Mouse (Mus musculus): ENCODE data around the gene Gm10563. TPM values are rescaled to one million over a fixed set of nuclear protein-coding genes. Genes with fewer than 3 reads are reported as not detected.

The Gm10563 gene
- polyA plus RNA-seq, 1 experiment from 2014 or later: not detected

DNA sequence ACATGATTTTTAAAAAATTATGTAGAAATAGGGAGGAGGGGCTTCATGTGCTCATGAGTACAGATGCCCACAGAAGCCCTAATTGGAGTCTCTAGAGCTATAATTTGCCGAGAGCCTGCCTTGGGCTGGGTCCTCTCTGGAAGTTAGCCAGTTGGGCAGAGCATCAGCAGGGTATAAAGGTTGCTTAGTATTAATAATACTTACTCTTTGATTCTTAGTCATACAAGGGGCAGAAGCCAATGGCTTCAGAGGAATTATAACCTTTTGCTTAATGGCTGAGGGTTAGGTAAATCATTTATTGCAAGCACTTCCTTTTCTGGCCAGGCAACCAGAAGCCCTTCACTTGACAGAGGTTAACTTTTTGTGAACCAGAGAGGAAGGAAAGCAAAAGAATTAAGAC lies 1.7 kb downstream of the Gm10563 start:
- Histone ChIP-seq H3K27ac (replicated peaks; ENCODE audit: low read depth, low read length) (no peak overlapping the region), H3K4me2 (ENCODE audit: low read length) (no peak overlapping the region), H3K36me3 (ENCODE audit: control insufficient read depth, insufficient read depth, low read length) (peaks cover 84% of the 10 kb centered on the region), H3K9me3 (ENCODE audit: control insufficient read depth, low read length) (no peaks in the 10 kb centered on the region), H3K4me1 (ENCODE audit: control insufficient read depth, insufficient read depth, low read length) (no peaks in the 10 kb centered on the region), H3K27me3 (ENCODE audit: control insufficient read depth, insufficient read depth, low read length) (no peaks in the 10 kb centered on the region), H3K4me3 (replicated peaks; ENCODE audit: low read depth, low read length) (no peak overlapping the region), H3K9ac (replicated peaks; ENCODE audit: low read length) (no peak overlapping the region)
- ATAC-seq (ENCODE audit: low FRiP score, low TSS enrichment) (no peak), DNase-seq (no peak)
- WGBS: 94% methylated on average over 1 of the region's 1 CpGs

DNA sequence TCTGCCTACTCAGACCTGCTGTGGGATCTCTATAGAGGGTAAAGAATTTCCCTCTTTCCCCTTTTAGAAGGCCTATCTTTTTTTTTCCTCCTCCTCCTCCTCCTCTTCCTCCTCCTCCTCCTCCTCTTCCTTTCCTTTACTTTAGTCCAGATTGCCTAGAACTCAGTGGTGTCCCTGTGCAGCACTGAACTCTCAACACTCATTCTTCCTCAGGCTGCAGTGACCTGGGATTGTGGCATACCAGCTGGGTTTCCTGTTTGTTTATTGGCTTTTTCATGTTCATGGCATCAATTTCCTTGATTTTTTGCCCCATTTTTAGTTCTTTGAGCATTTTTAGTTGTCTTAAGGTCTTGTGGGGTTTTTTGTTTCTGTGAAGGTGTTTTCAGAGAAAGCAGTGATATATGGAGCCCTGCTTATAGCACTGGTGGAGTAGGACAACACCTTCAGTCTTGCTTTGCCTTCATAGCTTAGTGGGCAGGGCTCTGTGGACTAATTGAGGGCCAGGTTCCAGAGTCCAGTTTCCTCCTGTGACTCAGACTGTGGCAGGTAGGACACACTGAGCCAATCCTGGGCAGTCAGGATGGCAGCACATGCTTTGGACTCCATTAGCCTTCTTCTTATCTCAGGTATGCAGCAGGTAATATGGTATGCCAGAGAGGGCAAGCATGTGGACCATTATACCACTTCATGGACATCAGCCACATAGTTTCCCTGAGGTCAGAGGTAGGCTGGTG lies 9.3 kb downstream of the Gm10563 start:
- no peak overlapping the region for H3K27ac ChIP-seq (replicated peaks; ENCODE audit: low read depth, low read length)
- no peaks in the 10 kb centered on the region for H3K27me3 ChIP-seq (ENCODE audit: control insufficient read depth, insufficient read depth, low read length)
- ATAC-seq (ENCODE audit: low FRiP score, low TSS enrichment) (no peak), DNase-seq (no peak)
- H3K4me2 ChIP-seq (ENCODE audit: low read length): no peak overlapping the region
- peaks cover 89% of the 10 kb centered on the region for H3K36me3 ChIP-seq (ENCODE audit: control insufficient read depth, insufficient read depth, low read length)
- H3K4me3 ChIP-seq (replicated peaks; ENCODE audit: low read depth, low read length): no peak overlapping the region
- H3K4me1 ChIP-seq (ENCODE audit: control insufficient read depth, insufficient read depth, low read length): no peaks in the 10 kb centered on the region
- no peak overlapping the region for H3K9ac ChIP-seq (replicated peaks; ENCODE audit: low read length)
- no peaks in the 10 kb centered on the region for H3K9me3 ChIP-seq (ENCODE audit: control insufficient read depth, low read length)

DNA sequence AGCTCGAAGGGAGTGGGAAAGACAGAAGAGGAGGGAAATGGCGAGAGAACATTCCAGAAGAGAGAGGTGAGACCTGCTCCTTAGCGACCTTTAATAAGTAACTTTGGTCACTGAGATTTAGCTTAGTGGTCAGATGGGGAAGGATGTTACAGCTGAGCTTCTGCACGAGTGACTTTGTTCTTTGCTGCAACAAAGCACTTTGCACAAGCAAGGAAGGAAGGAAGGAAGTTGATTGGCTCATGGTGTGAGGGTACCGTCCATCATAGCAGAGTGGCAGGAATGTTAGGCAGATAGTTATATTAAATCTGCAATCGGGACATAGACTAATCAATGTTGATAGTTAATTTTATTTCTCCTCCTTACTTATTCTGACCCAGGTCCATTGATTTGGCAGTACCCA lies 14.9 kb downstream of the Gm10563 start:
- 96% methylated on average over 6 of the region's 6 CpGs for WGBS
- peaks cover 75% of the 10 kb centered on the region for H3K36me3 ChIP-seq (ENCODE audit: control insufficient read depth, insufficient read depth, low read length)

DNA sequence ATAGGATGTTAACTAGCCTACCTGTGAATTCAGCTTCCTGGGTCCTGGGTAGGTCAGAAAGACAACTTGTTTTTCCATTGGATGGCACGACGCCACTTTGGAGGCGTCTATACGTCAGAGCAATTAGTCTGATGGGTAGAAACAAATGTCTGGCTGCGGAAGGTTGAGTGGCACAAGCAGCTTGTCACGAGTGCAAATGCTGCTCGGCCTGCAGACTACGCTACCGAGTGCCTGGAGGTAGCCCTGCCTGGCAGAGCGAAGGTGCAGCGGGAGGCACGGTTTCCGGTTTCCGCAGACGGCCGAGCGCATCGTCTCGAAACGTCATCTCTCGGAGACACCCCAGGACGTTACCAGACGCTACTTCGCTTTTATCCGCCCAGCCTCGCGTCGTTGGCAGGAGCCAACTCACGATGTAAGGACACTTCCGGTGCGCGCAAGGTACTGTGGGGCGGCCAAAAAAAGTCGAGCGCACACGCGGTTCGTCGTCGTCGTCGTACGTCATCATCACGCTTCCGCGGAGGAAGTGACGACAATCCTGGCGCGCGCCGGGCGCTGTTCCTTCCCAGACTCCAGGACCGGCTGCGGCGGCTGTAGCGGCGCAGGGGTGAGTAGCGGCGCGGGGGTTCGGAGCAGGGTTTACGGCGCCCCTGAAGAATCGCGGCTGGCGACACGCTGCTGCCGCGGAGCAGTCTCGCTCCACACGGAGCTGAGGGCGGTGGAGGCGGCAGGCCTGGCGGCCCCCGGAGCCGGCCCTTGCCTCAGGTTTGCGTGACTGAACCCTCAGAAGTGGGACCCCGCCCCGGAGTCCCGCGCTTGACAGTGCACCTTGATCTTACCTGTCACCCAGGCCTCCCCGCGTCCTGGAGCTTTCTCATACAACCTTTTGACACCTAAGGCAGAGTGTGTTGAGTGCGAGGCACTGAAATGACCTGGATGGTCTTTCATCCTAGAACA lies 20.6 kb downstream of the Gm10563 start, which contains the start of gene Cdk11b:
Cdk11b (plus strand) TSS at position 517 of the 954 bp plus-strand sequence.
- peak; percentile 100 for ATAC-seq (ENCODE audit: low FRiP score, low TSS enrichment)
- peaks cover 53% of the 10 kb centered on the region for H3K36me3 ChIP-seq (ENCODE audit: control insufficient read depth, insufficient read depth, low read length)
- H3K27me3 ChIP-seq (ENCODE audit: control insufficient read depth, insufficient read depth, low read length): no peaks in the 10 kb centered on the region

More for the DNA sequence above, 14.9 kb downstream of the Gm10563 start:
- no peak overlapping the region for H3K4me2 ChIP-seq (ENCODE audit: low read length)
- no peak overlapping the region for H3K27ac ChIP-seq (replicated peaks; ENCODE audit: low read depth, low read length)
- H3K9ac ChIP-seq (replicated peaks; ENCODE audit: low read length): no peak overlapping the region
- no peaks in the 10 kb centered on the region for H3K27me3 ChIP-seq (ENCODE audit: control insufficient read depth, insufficient read depth, low read length)
- ATAC-seq (ENCODE audit: low FRiP score, low TSS enrichment): no peak
- H3K9me3 ChIP-seq (ENCODE audit: control insufficient read depth, low read length): no peaks in the 10 kb centered on the region
- H3K4me3 ChIP-seq (replicated peaks; ENCODE audit: low read depth, low read length): no peak overlapping the region
- H3K4me1 ChIP-seq (ENCODE audit: control insufficient read depth, insufficient read depth, low read length): 0 out of 2 replicates have a peak, but pooled peaks cover 3% of the 10 kb centered on the region
- DNase-seq: no peak

DNA sequence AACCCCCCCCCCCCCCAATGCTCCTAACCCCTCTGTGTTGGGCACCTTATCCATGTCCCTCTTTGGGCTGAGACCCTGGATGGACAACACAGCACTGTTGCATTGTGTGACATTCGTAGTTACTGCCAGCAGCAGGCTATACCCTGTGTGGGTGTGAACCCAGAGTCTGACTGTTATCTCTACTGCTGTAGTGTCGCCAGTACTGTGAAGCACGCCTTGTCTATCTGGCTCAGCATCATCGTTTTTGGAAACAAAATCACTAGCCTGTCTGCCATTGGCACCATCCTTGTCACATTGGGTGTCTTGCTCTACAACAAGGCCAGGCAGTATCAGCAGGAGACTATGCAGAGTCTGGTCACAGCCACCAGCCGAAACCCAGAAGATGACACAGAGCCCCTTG lies 26.9 kb downstream of the Gm10563 start:
- WGBS: 95% methylated on average over 5 of the region's 5 CpGs
- H3K36me3 ChIP-seq (ENCODE audit: control insufficient read depth, insufficient read depth, low read length): peaks cover 85% of the 10 kb centered on the region
- DNase-seq: no peak

More for the DNA sequence above, 20.6 kb downstream of the Gm10563 start, which contains the start of gene Cdk11b:
- peak within 1 kb of the TSS; percentile 98 for H3K4me3 ChIP-seq (replicated peaks; ENCODE audit: low read depth, low read length)
- H3K27ac ChIP-seq (replicated peaks; ENCODE audit: low read depth, low read length): peak within 1 kb of the TSS; percentile 89
- H3K9me3 ChIP-seq (ENCODE audit: control insufficient read depth, low read length): no peaks in the 10 kb centered on the region
- under 1% methylated on average over 84 of the region's 84 CpGs for WGBS
- peak within 1 kb of the TSS; percentile 80 for H3K4me2 ChIP-seq (ENCODE audit: low read length)
- peak within 1 kb of the TSS; percentile 80 for H3K9ac ChIP-seq (replicated peaks; ENCODE audit: low read length)
- peaks cover 9% of the 10 kb centered on the region; the same call in 1 of the 2 replicates for H3K4me1 ChIP-seq (ENCODE audit: control insufficient read depth, insufficient read depth, low read length)
- DNase-seq: peak; percentile 99

DNA sequence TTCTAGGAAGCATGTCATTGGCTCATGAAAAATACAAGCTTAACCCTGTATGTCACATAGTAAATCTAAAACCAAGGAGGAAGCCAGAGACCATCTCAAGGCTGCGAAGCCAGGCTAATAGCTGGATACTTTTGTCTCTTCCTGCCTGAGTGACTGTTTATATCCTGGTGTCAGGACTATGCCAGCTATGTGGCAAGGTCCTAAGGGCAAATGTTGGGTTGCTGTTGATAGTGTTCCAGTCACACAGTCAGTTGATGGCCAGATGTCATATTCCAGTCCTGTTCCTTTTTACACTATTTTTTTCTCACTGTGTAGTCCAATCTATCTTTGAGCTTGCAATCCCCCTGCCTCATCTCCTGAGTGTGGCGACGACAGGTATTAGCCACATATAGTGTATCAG lies 31.9 kb downstream of the Gm10563 start:
- Histone ChIP-seq H3K36me3 (ENCODE audit: control insufficient read depth, insufficient read depth, low read length) (peaks cover 80% of the 10 kb centered on the region), H3K4me1 (ENCODE audit: control insufficient read depth, insufficient read depth, low read length) (no peaks in the 10 kb centered on the region), H3K4me3 (replicated peaks; ENCODE audit: low read depth, low read length) (no peak overlapping the region), H3K9ac (replicated peaks; ENCODE audit: low read length) (no peak overlapping the region), H3K27ac (replicated peaks; ENCODE audit: low read depth, low read length) (no peak overlapping the region), H3K9me3 (ENCODE audit: control insufficient read depth, low read length) (no peaks in the 10 kb centered on the region), H3K4me2 (ENCODE audit: low read length) (no peak overlapping the region), H3K27me3 (ENCODE audit: control insufficient read depth, insufficient read depth, low read length) (no peaks in the 10 kb centered on the region)
- no peak for ATAC-seq (ENCODE audit: low FRiP score, low TSS enrichment)
- WGBS: 97% methylated on average over 3 of the region's 3 CpGs
- DNase-seq: no peak

More for the DNA sequence above, 26.9 kb downstream of the Gm10563 start:
- Histone ChIP-seq H3K4me3 (replicated peaks; ENCODE audit: low read depth, low read length) (no peak overlapping the region), H3K4me2 (ENCODE audit: low read length) (no peak overlapping the region), H3K9ac (replicated peaks; ENCODE audit: low read length) (no peak overlapping the region), H3K4me1 (ENCODE audit: control insufficient read depth, insufficient read depth, low read length) (no peaks in the 10 kb centered on the region), H3K27me3 (ENCODE audit: control insufficient read depth, insufficient read depth, low read length) (no peaks in the 10 kb centered on the region), H3K27ac (replicated peaks; ENCODE audit: low read depth, low read length) (no peak overlapping the region), H3K9me3 (ENCODE audit: control insufficient read depth, low read length) (no peaks in the 10 kb centered on the region)
- no peak for ATAC-seq (ENCODE audit: low FRiP score, low TSS enrichment)

DNA sequence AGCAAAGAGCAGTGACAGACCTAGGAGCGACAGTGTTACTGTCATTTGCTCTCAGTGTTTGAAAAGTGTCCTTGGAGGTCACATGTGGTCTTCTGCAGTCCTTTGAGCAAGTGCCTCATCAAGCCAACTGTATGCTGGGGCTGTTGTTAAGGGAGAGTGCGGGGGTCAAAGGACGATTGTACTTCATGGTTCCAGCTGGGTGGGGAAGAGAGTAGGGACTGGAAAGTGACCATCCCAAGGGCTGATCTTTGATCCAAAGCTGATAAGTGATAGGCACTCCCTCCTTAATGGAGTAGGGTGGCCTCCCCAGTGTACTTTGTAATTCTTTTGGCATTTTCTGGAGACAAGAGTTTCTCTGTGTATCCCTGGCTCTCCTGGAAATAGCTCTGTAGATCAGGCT lies 33.3 kb downstream of the Gm10563 start:
- WGBS: 93% methylated on average over 3 of the region's 3 CpGs
- Histone ChIP-seq H3K4me1 (ENCODE audit: control insufficient read depth, insufficient read depth, low read length) (no peaks in the 10 kb centered on the region), H3K27ac (replicated peaks; ENCODE audit: low read depth, low read length) (no peak overlapping the region), H3K9ac (replicated peaks; ENCODE audit: low read length) (no peak overlapping the region), H3K27me3 (ENCODE audit: control insufficient read depth, insufficient read depth, low read length) (no peaks in the 10 kb centered on the region), H3K4me2 (ENCODE audit: low read length) (no peak overlapping the region), H3K36me3 (ENCODE audit: control insufficient read depth, insufficient read depth, low read length) (peaks cover 66% of the 10 kb centered on the region), H3K4me3 (replicated peaks; ENCODE audit: low read depth, low read length) (no peak overlapping the region), H3K9me3 (ENCODE audit: control insufficient read depth, low read length) (no peaks in the 10 kb centered on the region)
- DNase-seq (no peak), ATAC-seq (ENCODE audit: low FRiP score, low TSS enrichment) (no peak)

DNA sequence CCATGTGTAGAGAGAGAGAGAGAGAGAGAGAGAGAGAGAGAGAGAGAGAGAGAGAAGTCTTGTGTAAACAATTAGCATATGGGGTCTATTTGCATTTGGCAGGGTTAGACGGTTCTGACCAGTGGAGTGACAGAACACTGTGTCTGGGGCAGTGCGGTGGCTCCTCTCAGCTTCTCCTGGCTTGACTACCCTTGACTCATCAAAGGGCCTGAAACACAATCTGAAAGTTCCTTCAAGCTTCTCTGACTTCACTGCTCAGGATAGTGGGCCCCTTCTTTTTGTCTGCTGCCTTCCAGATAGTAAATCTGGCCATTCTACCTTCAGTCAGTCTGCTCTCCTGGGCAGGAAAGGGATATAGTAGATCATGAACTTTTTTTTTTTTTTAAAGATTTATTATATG lies 38.4 kb downstream of the Gm10563 start:
- ATAC-seq (ENCODE audit: low FRiP score, low TSS enrichment) (no peak), DNase-seq (no peak)
- Histone ChIP-seq H3K4me2 (ENCODE audit: low read length) (no peak overlapping the region), H3K27me3 (ENCODE audit: control insufficient read depth, insufficient read depth, low read length) (no peaks in the 10 kb centered on the region), H3K4me1 (ENCODE audit: control insufficient read depth, insufficient read depth, low read length) (0 out of 2 replicates have a peak, but pooled peaks cover 11% of the 10 kb centered on the region), H3K9me3 (ENCODE audit: control insufficient read depth, low read length) (no peaks in the 10 kb centered on the region), H3K36me3 (ENCODE audit: control insufficient read depth, insufficient read depth, low read length) (peaks cover 39% of the 10 kb centered on the region), H3K27ac (replicated peaks; ENCODE audit: low read depth, low read length) (no peak overlapping the region), H3K9ac (replicated peaks; ENCODE audit: low read length) (no peak overlapping the region), H3K4me3 (replicated peaks; ENCODE audit: low read depth, low read length) (no peak overlapping the region)
- 87% methylated on average over 2 of the region's 2 CpGs for WGBS
